Mouse (Mus musculus) cerebellum, adult 2 months (tissue): ENCODE measurements around the gene Ptchd1.

Experiments
- CTCF ChIP-seq: fragments of 200-500 bp; IDR thresholded peaks from 2 replicates; pipeline ENCODE4 v1.5.1; 2011; ENCODE audit warnings: low read depth, mild to moderate bottlenecking, control low read depth, low read length, moderate library complexity, borderline replicate concordance; ENCODE audit not compliant: insufficient read depth
- POLR2A ChIP-seq: fragments of 200-500 bp; IDR thresholded peaks from 2 replicates; pipeline ENCODE4 v1.6.1; 2011; ENCODE audit warnings: low read length, control low read depth, borderline replicate concordance; ENCODE audit not compliant: insufficient read depth

- no peak for TF ChIP-seq CTCF
- TF ChIP-seq POLR2A = no peak
Observed at GRCm38 (mm10) chrX:155601196-155601595, 22.4 kb downstream of the Ptchd1 start.
